Mouse (Mus musculus) retina, adult 2 months (tissue): ENCODE results near the gene Icam4.
"Not testable (repeated sequence)": the region's sequence is repeated elsewhere in the genome, so short reads cannot be mapped to it uniquely, and the experiment has no call there.

Source experiments
- DNase-seq: peaks from one replicate; pipeline ENCODE4 v3.0.0-alpha.2; 2012; ENCODE audit warnings: low read depth, low spot score

Gene Icam4

DNA sequence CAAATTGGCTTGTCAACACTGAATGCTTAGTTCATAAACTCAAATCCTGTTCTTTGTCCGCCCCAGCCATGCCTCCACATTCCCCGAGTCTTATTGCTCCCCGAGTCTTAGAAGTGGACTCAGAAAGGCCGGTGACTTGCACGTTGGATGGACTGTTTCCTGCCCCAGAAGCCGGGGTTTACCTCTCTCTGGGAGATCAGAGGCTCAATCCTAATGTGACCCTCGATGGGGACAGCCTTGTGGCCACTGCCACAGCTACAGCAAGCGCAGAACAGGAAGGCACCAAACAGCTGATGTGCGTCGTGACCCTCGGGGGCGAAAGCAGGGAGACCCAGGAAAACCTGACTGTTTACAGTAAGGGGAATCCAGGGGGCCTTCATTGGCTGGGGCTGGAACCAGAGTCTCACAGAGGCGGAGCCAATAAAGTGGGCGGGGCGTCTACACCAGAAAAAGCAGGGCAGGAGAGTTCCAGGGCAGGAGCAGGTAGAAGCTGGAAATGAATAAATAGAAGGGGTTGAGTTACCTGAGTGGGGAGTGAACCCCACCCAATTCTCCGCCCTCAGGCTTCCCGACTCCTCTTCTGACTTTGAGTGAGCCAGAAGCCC lies 5.4 kb downstream of the Icam4 start:
- DNase-seq = no peak

DNA sequence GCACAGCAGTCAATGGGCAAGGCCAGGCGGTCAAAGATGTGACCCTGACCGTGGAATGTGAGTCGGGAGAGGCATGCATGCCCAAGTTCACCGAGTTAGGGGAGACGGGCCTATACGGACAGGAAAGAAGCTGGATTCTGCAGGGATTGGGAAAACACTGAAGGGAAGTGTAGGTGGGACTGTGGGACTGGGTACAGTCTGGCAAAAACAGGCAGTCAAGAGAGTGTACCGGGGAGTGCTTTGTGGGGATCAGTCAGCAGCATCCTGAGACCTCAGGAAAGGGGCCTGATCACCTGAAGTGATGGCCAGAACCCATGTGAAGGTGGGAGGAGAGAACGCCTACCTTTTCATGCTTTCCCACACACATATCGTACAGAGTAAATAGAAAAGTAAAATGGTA lies 6.4 kb downstream of the Icam4 start:
- DNase-seq = no peak

DNA sequence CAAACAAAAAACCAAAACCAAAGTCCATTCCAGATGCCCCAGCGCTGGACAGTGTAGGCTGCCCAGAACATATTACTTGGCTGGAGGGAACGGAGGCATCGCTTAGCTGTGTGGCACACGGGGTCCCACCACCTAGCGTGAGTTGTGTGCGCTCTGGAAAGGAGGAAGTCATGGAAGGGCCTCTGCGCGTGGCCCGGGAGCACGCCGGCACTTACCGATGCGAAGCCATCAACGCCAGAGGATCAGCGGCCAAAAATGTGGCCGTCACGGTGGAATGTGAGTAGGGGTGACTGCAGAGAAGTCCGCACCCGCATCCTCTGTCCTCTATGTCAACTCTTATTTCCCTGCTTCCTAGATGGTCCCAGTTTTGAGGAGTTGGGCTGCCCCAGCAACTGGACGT lies 7.0 kb downstream of the Icam4 start:
- DNase-seq = no peak

DNA sequence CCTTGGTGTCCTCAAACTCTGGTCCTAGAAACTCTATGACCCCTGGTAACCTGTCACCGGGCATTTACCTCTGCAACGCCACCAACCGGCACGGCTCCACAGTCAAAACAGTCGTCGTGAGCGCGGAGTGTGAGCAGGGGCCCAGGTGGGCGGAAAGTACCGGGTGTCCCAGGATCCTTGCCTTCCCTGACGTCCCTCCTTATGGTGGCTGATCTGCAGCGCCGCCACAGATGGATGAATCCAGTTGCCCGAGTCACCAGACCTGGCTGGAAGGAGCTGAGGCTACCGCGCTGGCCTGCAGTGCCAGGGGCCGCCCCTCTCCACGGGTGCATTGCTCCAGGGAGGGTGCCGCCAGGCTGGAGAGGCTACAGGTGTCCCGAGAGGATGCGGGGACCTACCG lies 7.5 kb downstream of the Icam4 start:
- no peak for DNase-seq

DNA sequence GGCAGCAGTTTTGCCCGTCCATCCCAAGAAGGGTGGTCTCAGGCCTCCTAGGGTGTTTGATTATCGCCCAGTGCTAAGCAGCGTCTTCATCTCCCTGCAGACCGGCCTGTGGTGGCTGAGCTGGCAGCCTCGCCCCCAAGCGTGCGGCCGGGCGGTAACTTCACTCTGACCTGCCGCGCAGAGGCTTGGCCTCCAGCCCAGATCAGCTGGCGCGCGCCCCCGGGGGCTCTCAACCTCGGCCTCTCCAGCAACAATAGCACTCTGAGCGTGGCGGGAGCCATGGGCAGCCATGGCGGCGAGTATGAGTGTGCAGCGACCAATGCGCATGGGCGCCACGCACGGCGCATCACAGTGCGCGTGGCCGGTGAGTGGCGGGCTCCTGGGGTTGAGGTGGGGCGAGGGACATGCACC lies 8.3 kb downstream of the Icam4 start:
- no peak for DNase-seq

DNA sequence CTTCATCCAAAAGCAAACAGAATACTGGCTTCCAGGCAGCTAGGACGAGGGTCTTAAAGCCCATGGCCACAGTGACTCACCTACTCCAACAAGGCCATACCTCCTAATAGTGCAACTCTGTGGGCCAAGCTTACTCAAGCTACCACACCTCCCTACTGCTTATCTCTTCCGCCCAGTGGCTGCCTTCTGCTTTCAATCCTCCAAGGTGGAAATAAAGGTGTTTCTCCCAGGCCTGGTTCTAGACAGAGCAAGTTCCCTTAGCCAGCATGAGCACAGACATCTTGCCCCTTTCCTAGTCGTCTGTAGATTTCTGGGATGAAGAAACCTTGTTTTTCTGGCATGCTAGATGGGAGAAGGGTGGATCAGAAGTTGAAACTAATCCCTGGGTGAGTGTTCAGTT lies 10.6 kb downstream of the Icam4 start:
- no peak for DNase-seq

DNA sequence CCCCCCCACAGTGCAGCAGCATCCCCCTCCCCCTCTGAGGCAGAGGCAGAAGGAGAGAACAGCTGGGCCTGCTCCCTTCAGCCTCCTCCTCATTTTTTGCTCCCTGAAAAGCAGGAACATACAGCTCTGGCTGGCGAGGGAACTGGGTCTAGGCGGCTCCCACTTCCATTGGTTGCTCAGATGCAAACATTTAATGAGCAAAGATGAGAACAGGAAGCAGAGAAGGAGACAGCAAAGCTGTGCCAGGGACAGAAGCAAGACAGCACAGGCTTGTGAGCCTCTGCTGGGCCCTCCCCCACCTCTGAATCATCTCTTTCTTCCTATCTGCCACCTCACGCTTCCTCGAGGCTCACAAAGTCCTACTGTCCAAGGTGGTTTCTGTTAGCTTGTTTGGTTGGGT lies 12.1 kb downstream of the Icam4 start:
- no peak for DNase-seq

DNA sequence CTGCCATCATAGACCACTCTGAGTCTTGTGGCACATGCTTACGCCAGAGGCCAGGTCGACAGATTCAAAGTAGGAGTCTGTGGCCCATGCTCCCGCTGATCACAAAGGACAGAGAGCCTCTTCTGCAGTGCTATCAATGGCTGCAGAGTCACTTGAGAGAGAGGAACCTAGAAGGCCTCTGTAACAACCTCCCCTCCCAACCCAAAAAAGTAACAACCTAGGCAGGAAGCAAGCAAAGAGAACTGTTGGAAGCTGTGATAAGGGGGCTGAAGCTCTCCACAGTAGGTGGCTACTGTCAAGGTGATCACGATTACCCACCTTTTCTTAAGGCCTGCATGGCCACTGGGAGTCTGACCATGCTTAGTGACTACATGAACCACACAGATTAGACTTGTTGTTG lies 14.4 kb downstream of the Icam4 start:
- DNase-seq = no peak

DNA sequence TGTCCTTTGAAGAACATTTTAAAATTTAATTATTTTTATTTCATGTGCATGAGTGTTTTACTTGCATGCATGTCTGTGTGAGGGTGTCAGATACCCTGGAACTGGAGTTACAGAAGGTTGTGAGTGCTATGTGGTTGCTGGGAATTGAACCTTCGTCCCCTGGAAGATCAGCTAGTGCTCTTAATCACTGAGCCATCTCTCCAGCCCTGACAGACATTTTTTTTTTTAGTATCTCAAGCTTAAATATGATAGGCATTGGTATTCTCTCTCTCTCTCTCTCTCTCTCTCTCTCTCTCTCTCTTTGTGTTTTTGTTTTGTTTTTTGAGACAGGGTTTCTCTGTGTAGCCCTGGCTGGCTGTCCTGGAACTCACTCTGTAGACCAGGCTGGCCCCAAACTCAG lies 15.6 kb downstream of the Icam4 start:
- not testable (repeated sequence) for DNase-seq

DNA sequence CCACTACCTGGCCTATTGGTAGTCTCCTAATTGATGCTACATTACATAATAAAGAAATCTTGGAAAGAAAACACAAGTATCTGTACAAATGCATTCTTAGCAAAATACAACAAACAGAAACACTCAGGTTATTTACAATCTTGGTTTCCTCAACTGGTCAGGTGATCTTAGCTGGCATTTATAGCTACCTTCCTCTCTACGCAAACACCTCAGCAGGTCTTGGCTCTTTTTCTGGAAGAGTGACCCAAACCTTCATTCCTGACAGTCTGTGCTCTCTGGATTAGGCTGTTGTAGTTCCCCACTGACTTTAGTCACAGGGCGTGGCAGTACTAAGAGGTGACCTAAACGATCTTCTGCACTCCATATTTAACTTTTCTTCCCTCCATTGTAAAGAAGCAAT lies 16.1 kb downstream of the Icam4 start:
- DNase-seq = no peak

DNA sequence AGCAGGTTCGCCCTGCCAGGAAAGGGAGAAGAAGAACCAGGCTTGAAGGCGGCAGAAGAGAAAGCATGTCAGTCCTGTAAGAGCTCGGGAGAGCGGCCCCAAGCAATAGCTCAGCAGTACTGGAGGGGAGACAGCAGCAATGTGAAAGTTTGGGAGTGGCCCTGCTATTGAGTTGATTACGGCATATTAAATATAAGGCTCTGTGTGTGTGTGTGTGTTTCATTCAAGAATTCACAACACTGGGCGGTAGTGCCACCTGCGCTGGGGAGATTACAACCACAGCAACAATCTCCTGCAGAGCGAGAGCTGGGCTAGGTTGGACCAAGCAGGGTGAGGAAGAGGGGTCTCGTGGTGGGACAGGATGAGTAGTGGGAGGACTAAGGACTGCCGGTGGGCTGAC lies 22.4 kb downstream of the Icam4 start:
- DNase-seq = no peak

DNA sequence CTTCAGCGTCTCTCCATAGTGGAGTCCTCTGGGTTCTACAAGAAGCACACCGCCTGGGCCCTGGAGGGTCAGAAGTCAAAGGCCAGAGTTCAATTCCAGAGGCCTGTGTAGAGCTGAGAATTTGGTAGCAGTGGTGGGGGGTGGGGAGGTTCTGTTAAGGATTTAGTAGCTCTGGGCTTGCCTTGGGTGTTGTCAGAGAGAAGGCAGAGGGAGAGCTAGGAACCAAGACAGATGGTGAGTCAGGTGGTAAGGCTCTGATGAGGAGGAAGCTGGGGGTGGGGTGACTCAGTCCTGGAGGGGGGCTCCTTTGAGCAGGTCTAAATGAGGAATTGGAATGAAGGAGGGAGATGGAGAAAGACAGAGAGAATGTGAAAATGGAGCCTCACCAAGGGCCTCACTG lies 33.8 kb downstream of the Icam4 start:
- DNase-seq = no peak

DNA sequence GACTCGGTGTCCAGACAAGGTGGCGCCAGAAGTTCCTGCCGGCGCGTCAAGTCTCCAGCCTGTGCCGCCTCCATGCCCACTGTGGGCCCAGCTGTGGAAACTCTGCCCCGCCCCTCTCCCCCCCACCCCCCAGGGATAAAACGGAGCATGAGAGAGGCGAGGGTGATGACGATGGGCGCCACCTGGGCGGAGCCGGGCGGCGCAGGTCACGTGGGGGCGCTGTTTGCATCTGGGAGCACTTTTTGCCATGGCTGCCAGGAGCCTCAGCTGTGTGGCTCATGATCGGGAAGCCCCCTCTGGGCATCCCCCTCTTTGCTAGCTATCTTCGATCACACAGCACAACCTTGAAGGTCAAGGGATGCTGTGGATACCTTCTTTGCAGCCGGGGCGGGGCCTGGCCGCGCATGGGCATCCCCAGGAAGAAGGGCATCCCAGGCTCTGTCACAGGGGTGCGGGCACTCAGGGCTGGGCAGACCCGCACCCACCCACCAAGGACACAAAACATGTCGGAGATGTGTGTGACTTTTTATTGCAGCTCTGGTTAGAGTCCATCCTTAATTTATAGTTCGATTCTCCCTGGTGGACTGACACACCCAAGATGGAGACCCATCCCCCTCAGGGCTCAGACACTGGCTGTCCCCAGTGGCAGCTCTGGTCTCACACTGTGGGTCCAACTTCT lies 38.0 kb downstream of the Icam4 start, which contains the start of gene Zglp1:
Zglp1 (minus strand) TSS at position 88 of the 679 bp plus-strand sequence.
- DNase-seq = no peak

DNA sequence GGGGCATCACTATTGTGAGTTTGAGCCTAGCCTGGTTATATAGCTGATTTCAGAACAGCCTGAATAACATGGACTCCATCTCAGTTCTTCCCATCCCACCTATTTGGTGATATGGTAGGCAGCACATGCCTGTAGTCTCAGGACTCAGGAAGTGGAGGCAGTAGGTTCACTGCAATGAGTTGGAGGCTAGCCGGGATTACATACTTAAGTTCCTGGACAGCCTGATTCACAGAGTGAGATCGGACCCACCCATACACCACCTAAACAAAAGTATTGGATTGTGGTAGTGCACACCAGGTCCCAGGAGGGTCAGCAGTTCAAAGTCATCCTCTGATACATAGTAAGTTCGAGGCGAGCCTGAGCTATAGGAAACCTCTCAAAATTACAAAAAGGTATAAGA lies 43.5 kb downstream of the Icam4 start:
- DNase-seq = no peak

DNA sequence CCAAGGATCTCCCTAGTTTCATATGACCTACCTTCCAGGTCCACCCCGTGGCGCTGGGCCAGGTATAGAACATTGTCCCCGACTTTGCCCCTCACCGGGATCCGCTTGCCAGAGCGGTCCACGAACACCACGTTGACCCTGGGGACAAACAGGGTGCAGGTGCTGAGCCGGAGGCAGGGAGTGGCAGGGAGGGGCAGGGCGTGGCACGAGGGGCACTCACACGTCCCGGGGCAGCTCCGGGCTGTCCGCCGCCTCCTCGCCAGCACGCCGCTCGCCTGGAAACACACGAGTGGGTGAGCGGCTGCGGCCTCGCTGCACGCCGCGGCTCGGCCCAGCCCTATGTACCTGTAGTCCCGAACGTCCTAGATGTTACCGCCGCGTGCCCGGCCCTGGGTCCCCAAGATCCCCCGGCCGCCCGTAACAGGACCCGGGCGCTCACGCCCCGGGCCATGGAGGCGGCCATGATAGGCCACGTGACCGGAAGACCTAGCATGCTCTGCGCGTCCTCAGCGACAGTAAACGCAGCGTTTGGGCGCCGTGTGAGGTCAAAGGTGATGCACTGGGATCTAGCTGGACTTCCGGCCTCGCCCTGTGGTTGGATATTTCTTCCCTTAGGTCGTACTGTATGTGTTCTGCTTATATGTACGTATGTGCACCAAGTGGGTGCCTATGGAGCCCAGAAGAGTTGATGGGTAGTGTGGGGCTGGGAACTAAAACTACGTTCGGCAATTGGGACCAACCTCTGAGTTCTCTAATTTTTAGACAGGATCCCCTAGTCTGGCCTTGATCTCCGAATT lies 44.1 kb downstream of the Icam4 start, which contains the start of the genes Gm49373 and Fdx1l:
Gm49373 (minus strand) TSS at position 53 of the 797 bp plus-strand sequence.
Fdx1l (minus strand) TSS at position 571 of the 797 bp plus-strand sequence.
- peak; percentile 81 for DNase-seq

DNA sequence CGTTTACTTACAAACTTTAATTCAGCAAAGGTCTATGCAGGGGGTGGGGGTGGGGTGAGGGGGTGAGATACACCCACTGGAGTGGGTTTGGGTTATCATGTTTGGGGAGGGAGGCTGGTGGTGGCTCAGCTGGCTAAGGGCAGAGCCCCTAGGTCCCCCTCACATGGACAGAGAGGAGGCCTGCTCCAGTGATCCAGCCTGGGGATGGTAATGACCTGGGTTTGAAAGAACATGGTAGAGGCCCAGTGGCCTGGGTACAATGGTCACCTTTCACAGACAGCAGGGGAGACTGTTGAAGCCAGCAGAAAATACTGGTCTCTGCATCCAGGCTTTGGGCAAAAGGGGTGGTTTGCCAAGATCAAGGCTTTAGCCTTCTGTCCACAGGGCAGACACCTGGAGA lies 45.0 kb downstream of the Icam4 start:
- no peak for DNase-seq

DNA sequence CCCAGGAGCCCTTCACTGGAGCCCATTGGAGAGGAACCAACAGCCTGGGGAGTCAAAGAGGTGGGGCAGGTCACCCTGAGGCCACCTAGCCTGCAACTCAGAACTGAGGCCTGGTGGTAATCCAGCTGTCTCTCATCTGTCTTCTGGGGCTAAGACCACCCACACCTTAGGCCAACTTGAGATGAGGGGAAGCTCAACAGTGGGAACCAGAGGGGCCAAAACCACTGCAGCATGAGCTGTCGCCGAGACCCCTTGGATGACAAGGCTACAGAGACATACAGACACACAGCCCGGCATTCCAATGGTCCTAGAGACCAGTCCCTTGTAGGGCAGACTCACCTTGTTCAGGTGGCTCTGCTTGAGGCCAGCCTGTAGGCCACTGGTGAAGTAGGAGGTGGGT lies 46.5 kb downstream of the Icam4 start:
- DNase-seq = no peak
